Comparison of ENCODE assay signal across 17 mouse cellular contexts in the genomic region with DNA sequence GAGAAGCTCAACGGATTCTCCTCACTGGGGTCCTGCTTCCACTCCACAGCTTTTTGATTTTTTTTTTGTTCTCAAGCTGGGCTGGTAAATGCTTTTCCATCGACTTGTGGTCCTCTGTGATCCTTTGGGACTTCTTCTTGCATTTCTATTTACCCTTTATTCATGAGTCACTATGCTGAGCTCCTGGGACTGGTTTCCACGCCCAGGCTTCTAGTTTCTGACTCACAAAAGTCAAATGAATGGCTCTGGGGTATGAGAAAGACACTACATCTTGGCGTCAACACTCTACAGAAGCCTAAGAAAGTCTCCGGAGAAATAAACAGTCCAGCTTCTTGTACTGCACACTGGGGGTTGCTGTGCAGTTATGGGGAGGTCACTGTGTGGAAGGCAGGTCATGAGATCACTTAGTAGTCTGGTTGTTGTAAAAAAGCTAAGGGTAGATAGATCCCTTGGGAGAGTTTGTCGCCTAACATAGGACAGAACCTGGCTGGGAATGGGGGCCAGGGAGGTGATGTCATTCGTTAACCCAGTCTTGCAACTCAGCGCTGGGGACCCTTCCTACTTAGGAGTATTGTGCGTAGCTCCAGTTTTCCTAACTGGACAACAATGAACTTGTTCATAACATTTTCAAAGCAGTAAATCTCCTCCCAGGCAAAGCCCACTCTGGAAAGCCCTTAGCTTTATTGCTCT. TPM values are rescaled to one million over a fixed set of nuclear protein-coding genes. Genes with fewer than 3 reads are reported as not detected.
DNase-seq lines count a peak whose midpoint lies in the region; ATAC-seq and TF ChIP-seq lines count a peak whose summit lies in the region.
"Had no signal": no experiment of that assay in that cellular context is flagged by ENCODE, and none has a peak within 500 bp of the region (broad histone marks: within the 10 kb centered on the region; RNA-seq: fewer than 3 reads in every experiment).

No protein-coding gene starts in this region.

- H3K27me3 ChIP-seq in heart, embryonic 12.5 days (replicated peaks), result peaks cover 4% of the 10 kb centered on the region
- H3K27me3 ChIP-seq in Patski, result no peaks in the 10 kb centered on the region
- peaks cover 8% of the 10 kb centered on the region; the same call in 1 of the 2 replicates for H3K27me3 ChIP-seq in limb, embryonic 14.5 days (ENCODE audit: control insufficient read depth, insufficient read depth, low read length)

- H3K9ac ChIP-seq in heart, embryonic 12.5 days, result no peak overlapping the region
- no peak overlapping the region for H3K9ac ChIP-seq in limb, embryonic 14.5 days (ENCODE audit: low read depth, low read length, severe bottlenecking)
- H3K9ac ChIP-seq: forebrain, postnatal 0 days had no signal

- H3K27ac ChIP-seq in heart, embryonic 12.5 days (ENCODE audit: poor library complexity, severe bottlenecking), result peak overlapping the region; percentile 10; the same call in 1 of the 2 replicates
- H3K27ac ChIP-seq in limb, embryonic 14.5 days (replicated peaks; ENCODE audit: low read depth, low read length), result no peak overlapping the region

- H3K9me3 ChIP-seq in heart, embryonic 12.5 days (replicated peaks), result no peaks in the 10 kb centered on the region
- H3K9me3 ChIP-seq in limb, embryonic 14.5 days (ENCODE audit: control insufficient read depth, low read length), result no peaks in the 10 kb centered on the region
- H3K9me3 ChIP-seq: megakaryocyte, embryonic 14.5 days had no signal

- no peak overlapping the region for H3K4me2 ChIP-seq in heart, embryonic 12.5 days
- H3K4me2 ChIP-seq in limb, embryonic 14.5 days (replicated peaks; ENCODE audit: low read depth, low read length, severe bottlenecking), result no peak overlapping the region

- WGBS in heart, embryonic 12.5 days, result 54% methylated on average over 9 of the region's 9 CpGs
- 37% methylated on average over 9 of the region's 9 CpGs for WGBS in limb, embryonic 14.5 days

- in situ Hi-C loops in Patski (cut with MboI; ENCODE audit: low pct_unique_long_range_greater_than_20kb), result no loop called here

- intact Hi-C loops in heart, postnatal 10 days (cut with DNase I), result no loop called here

- H3K4me3 ChIP-seq in heart, embryonic 12.5 days, result no peak overlapping the region
- H3K4me3 ChIP-seq in limb, embryonic 14.5 days (replicated peaks; ENCODE audit: low read length), result no peak overlapping the region
- H3K4me3 ChIP-seq: megakaryocyte, embryonic 14.5 days had no signal

- no peak for TF ChIP-seq CTCF in Patski (IDR thresholded peaks at IDR 0.05)

- H3K4me1 ChIP-seq in heart, embryonic 12.5 days (replicated peaks), result peaks cover 61% of the 10 kb centered on the region
- H3K4me1 ChIP-seq in limb, embryonic 14.5 days (ENCODE audit: control insufficient read depth, insufficient read depth, low read length), result peaks cover 13% of the 10 kb centered on the region

- DNase-seq in adrenal gland, adult 2 months, result peak; percentile 58
- DNase-seq in adrenal gland, postnatal 25 days, result no peak
- no peak for DNase-seq in heart, postnatal 10 days
- no peak for DNase-seq in Patski (ENCODE audit: low read depth, low spot score)
- no peak for DNase-seq in limb, embryonic 14.5 days (ENCODE audit: low spot score)
- no peak for DNase-seq in cerebellum, adult 11 months
- DNase-seq in layer of hippocampus, adult 9-10 months (ENCODE audit: low spot score), result no peak
- DNase-seq: cerebellum, adult 9-10 months; forebrain, postnatal 0 days; lung, adult 2 months; thymus, adult 2 months had no signal

- POLR2A ChIA-PET in Patski (lab: Charles Lee), result interaction anchor here (0.6 to 3.1 kb wide), 2 partner anchors 14 to 246 kb away, joined by 4 to 8 read pairs; a partner anchor contains a TSS

- no peaks in the 10 kb centered on the region for H3K36me3 ChIP-seq in heart, embryonic 12.5 days
- H3K36me3 ChIP-seq in limb, embryonic 14.5 days (ENCODE audit: control insufficient read depth, insufficient read depth, low read length), result no peaks in the 10 kb centered on the region

- no peak for TF ChIP-seq POLR2A in limb, embryonic 14.5 days (IDR thresholded peaks at IDR 0.05; ENCODE audit: borderline replicate concordance, extremely low read depth, insufficient read depth, insufficient read length)

- CTCF ChIA-PET in Patski (lab: Charles Lee), result interaction anchor here (1.2 to 2.2 kb wide), 4 partner anchors 12 to 16 kb away, joined by 3 to 9 read pairs (median 4); a partner anchor contains a TSS

- no peak for ATAC-seq in heart, embryonic 12.5 days (ENCODE audit: insufficient number of reproducible peaks, low FRiP score)
- peak; percentile 67 for ATAC-seq in Patski
- peak; percentile 60; the same call in 1 of the 2 replicates for ATAC-seq in limb, embryonic 14.5 days (ENCODE audit: low FRiP score, low read depth)
- ATAC-seq: forebrain, postnatal 0 days had no signal

RNA-seq across cellular contexts. Expression of a gene that starts 4.8 kb away (rescaled TPM):
- 10 to 100 TPM in 1 of 2 experiments, 1 to 10 TPM in 1; 8.7 to 22.6 TPM for total RNA-seq in adrenal gland, adult 2 months (2021)
- 24.2 and 27.2 TPM in 2 replicates for polyA plus RNA-seq in adrenal gland, adult 2 months (2012; rRNA removed)
- total RNA-seq in adrenal gland, postnatal 25 days (2021), result 6.7 and 8.0 TPM in 2 replicates
- polyA plus RNA-seq in heart, embryonic 12.5 days (2016; fragmentation: Nextera tagmentation; extraction: Ambion mirVana), result 3.4 and 3.5 TPM in 2 replicates
- total RNA-seq in heart, postnatal 10 days (2021), result 1 to 10 TPM; 7.4 to 8.4 TPM
- polyA plus RNA-seq in Patski (2021), result 1.5 TPM
- polyA plus RNA-seq in limb, embryonic 14.5 days (2012; rRNA removed), result 4.6 and 5.7 TPM in 2 replicates
- 2.4 and 3.6 TPM in 2 replicates for polyA plus RNA-seq in limb, embryonic 14.5 days (2014; fragmentation: Nextera tagmentation; extraction: Ambion mirVana)
- total RNA-seq: MEL had no signal

RNA-seq across cellular contexts. Expression of a gene that starts 14.8 kb away (rescaled TPM):
- 10 to 100 TPM; 56.8 to 77.7 TPM for total RNA-seq in adrenal gland, adult 2 months (2021)
- polyA plus RNA-seq in adrenal gland, adult 2 months (2012; rRNA removed), result 2.5 and 3.4 TPM in 2 replicates
- total RNA-seq in adrenal gland, postnatal 25 days (2021), result 72.8 and 73.5 TPM in 2 replicates
- polyA plus RNA-seq in heart, embryonic 12.5 days (2016; fragmentation: Nextera tagmentation; extraction: Ambion mirVana), result 12.1 and 12.9 TPM in 2 replicates
- 10 to 100 TPM; 39.8 to 46.3 TPM for total RNA-seq in heart, postnatal 10 days (2021)
- polyA plus RNA-seq in Patski (2021), result 150 TPM
- 60.0 and 103 TPM in 2 replicates for polyA plus RNA-seq in limb, embryonic 14.5 days (2012; rRNA removed)
- 8.3 and 10.9 TPM in 2 replicates for polyA plus RNA-seq in limb, embryonic 14.5 days (2014; fragmentation: Nextera tagmentation; extraction: Ambion mirVana)

RNA-seq across cellular contexts. Expression of a gene that starts 20.6 kb away (rescaled TPM):
- under 1 TPM in 1 of 2 experiments, not detected in 1; 0.61 TPM for total RNA-seq in adrenal gland, adult 2 months (2021)
- polyA plus RNA-seq in adrenal gland, adult 2 months (2012; rRNA removed), result 0.79 and 1.3 TPM in 2 replicates
- 0.43 TPM in 1 of 2 replicates, not detected in the other for total RNA-seq in adrenal gland, postnatal 25 days (2021)
- 1.4 and 1.6 TPM in 2 replicates for polyA plus RNA-seq in heart, embryonic 12.5 days (2016; fragmentation: Nextera tagmentation; extraction: Ambion mirVana)
- total RNA-seq in heart, postnatal 10 days (2021), result not detected
- 1.5 TPM for polyA plus RNA-seq in Patski (2021)
- 0.57 and 1.2 TPM in 2 replicates for polyA plus RNA-seq in limb, embryonic 14.5 days (2012; rRNA removed)
- polyA plus RNA-seq in limb, embryonic 14.5 days (2014; fragmentation: Nextera tagmentation; extraction: Ambion mirVana), result 0.33 and 0.39 TPM in 2 replicates
- total RNA-seq: left cerebral cortex, postnatal 14 days; MEL had no signal
- polyA plus RNA-seq: lung, adult 2 months had no signal

RNA-seq across cellular contexts. Expression of a gene that starts 28.8 kb away (rescaled TPM):
- total RNA-seq in adrenal gland, adult 2 months (2021), result not detected
- polyA plus RNA-seq in adrenal gland, adult 2 months (2012; rRNA removed), result not detected in 2 replicates
- not detected in 2 replicates for total RNA-seq in adrenal gland, postnatal 25 days (2021)
- 0.32 TPM in 1 of 2 replicates, not detected in the other for polyA plus RNA-seq in heart, embryonic 12.5 days (2016; fragmentation: Nextera tagmentation; extraction: Ambion mirVana)
- total RNA-seq in heart, postnatal 10 days (2021), result not detected
- not detected for polyA plus RNA-seq in Patski (2021)
- polyA plus RNA-seq in limb, embryonic 14.5 days (2012; rRNA removed), result 0.03 and 0.04 TPM in 2 replicates
- not detected in 2 replicates for polyA plus RNA-seq in limb, embryonic 14.5 days (2014; fragmentation: Nextera tagmentation; extraction: Ambion mirVana)
- total RNA-seq: MEL had no signal
- polyA plus RNA-seq: heart, embryonic 14.5 days; spleen, adult 2 months had no signal

RNA-seq across cellular contexts. Expression of a gene that starts 49.1 kb away (rescaled TPM):
- 10 to 100 TPM in 1 of 2 experiments, 1 to 10 TPM in 1; 8.6 to 14.3 TPM for total RNA-seq in adrenal gland, adult 2 months (2021)
- polyA plus RNA-seq in adrenal gland, adult 2 months (2012; rRNA removed), result 20.1 and 25.5 TPM in 2 replicates
- 9.8 and 12.7 TPM in 2 replicates for total RNA-seq in adrenal gland, postnatal 25 days (2021)
- 13.4 and 13.6 TPM in 2 replicates for polyA plus RNA-seq in heart, embryonic 12.5 days (2016; fragmentation: Nextera tagmentation; extraction: Ambion mirVana)
- 10 to 100 TPM; 25.7 to 25.9 TPM for total RNA-seq in heart, postnatal 10 days (2021)
- 27.5 TPM for polyA plus RNA-seq in Patski (2021)
- 8.4 and 12.3 TPM in 2 replicates for polyA plus RNA-seq in limb, embryonic 14.5 days (2012; rRNA removed)
- polyA plus RNA-seq in limb, embryonic 14.5 days (2014; fragmentation: Nextera tagmentation; extraction: Ambion mirVana), result 2.2 and 2.4 TPM in 2 replicates
- total RNA-seq: MEL had no signal
